In genomic region chr4:117836204-117836767, GRCm38 (mm10) we compare ENCODE assay signal across 8 mouse cellular contexts. TPM values are rescaled to one million over a fixed set of nuclear protein-coding genes. Genes with fewer than 3 reads are reported as not detected.
DNase-seq lines count a peak whose midpoint lies in the region; ATAC-seq and TF ChIP-seq lines count a peak whose summit lies in the region.

No protein-coding gene starts in this region.

- peak overlapping the region; percentile 63 for H3K27ac ChIP-seq in cerebellum, adult 2 months (ENCODE audit: insufficient read depth, low read length)
- peak overlapping the region; percentile 93 for H3K27ac ChIP-seq in forebrain, postnatal 0 days (ENCODE audit: low read depth, low read length)
- peak overlapping the region; percentile 86 for H3K27ac ChIP-seq in lung, embryonic 15.5 days
- peak overlapping the region; percentile 59 for H3K27ac ChIP-seq in olfactory bulb, adult 2 months (ENCODE audit: insufficient read depth, low read depth, low read length)

- H3K9me3 ChIP-seq in forebrain, postnatal 0 days (ENCODE audit: low read length) = no peaks in the 10 kb centered on the region
- no peaks in the 10 kb centered on the region for H3K9me3 ChIP-seq in lung, embryonic 15.5 days

- H3K4me1 ChIP-seq in cerebellum, adult 2 months (ENCODE audit: control insufficient read depth, insufficient read depth, low read length) = no peaks in the 10 kb centered on the region
- no peaks in the 10 kb centered on the region for H3K4me1 ChIP-seq in forebrain, postnatal 0 days (ENCODE audit: insufficient read depth)
- peaks cover 30% of the 10 kb centered on the region for H3K4me1 ChIP-seq in lung, embryonic 15.5 days
- peaks cover 2% of the 10 kb centered on the region; the same call in 1 of the 2 replicates for H3K4me1 ChIP-seq in olfactory bulb, adult 2 months (ENCODE audit: control insufficient read depth, insufficient read depth, low read length)

- no peaks in the 10 kb centered on the region for H3K36me3 ChIP-seq in forebrain, postnatal 0 days (ENCODE audit: insufficient read depth)
- H3K36me3 ChIP-seq in lung, embryonic 15.5 days = no peaks in the 10 kb centered on the region

- 1% methylated on average over 48 of the region's 48 CpGs for whole genome bisulfite sequencing in cerebellum, adult 2 months
- 3% methylated on average over 48 of the region's 48 CpGs for WGBS in forebrain, postnatal 0 days
- 2% methylated on average over 46 of the region's 48 CpGs for WGBS in lung, embryonic 15.5 days
- under 1% methylated on average over 43 of the region's 48 CpGs for WGBS in olfactory bulb, adult 2 months

- H3K27me3 ChIP-seq in cerebellum, adult 2 months (ENCODE audit: control insufficient read depth, insufficient read depth, low read length) = no peaks in the 10 kb centered on the region
- no peaks in the 10 kb centered on the region for H3K27me3 ChIP-seq in forebrain, postnatal 0 days (ENCODE audit: insufficient read depth, low read length)
- no peaks in the 10 kb centered on the region for H3K27me3 ChIP-seq in lung, embryonic 15.5 days

- peak overlapping the region; percentile 91 for H3K4me2 ChIP-seq in forebrain, postnatal 0 days (ENCODE audit: low read depth)
- H3K4me2 ChIP-seq in lung, embryonic 15.5 days = peak overlapping the region; percentile 96

- ATAC-seq in forebrain, postnatal 0 days = peak; percentile 89
- ATAC-seq in lung, embryonic 15.5 days (ENCODE audit: borderline replicate concordance, extremely low read depth, low FRiP score, low TSS enrichment) = peak; percentile 88

- TF ChIP-seq CTCF in cerebellum, adult 2 months (IDR thresholded peaks at IDR 0.05; ENCODE audit: borderline replicate concordance, insufficient read depth, low read depth, low read length) = no peak
- no peak for TF ChIP-seq CTCF in forebrain, postnatal 0 days (IDR thresholded peaks at IDR 0.05; ENCODE audit: low read depth)
- TF ChIP-seq CTCF in olfactory bulb, adult 2 months (IDR thresholded peaks at IDR 0.05; ENCODE audit: insufficient read depth, low read depth, low read length) = no peak

- H3K9ac ChIP-seq in forebrain, postnatal 0 days = peak overlapping the region; percentile 91
- peak overlapping the region; percentile 76 for H3K9ac ChIP-seq in lung, embryonic 15.5 days

- peak overlapping the region; percentile 85 for H3K4me3 ChIP-seq in cerebellum, adult 2 months (replicated peaks; ENCODE audit: insufficient read depth, low read depth, low read length)
- peak overlapping the region; percentile 76 for H3K4me3 ChIP-seq in forebrain, postnatal 0 days (ENCODE audit: low read depth, low read length)
- peak overlapping the region; percentile 73 for H3K4me3 ChIP-seq in lung, embryonic 15.5 days
- peak overlapping the region; percentile 60 for H3K4me3 ChIP-seq in olfactory bulb, adult 2 months (ENCODE audit: insufficient read depth, low read depth, low read length)

- TF ChIP-seq POLR2A in cerebellum, adult 2 months (IDR thresholded peaks at IDR 0.05; ENCODE audit: borderline replicate concordance, insufficient read depth, low read length) = peak; percentile 42; the same call in 1 of the 2 replicates
- TF ChIP-seq POLR2A in olfactory bulb, adult 2 months (IDR thresholded peaks at IDR 0.05; ENCODE audit: insufficient read depth, low read depth, low read length) = no peak

- DNase-seq in MEL-GATA-1-ER (ENCODE audit: extremely low read depth, low read depth) = peak; percentile 50
- DNase-seq in cerebellum, adult 2 months = peak; percentile 87 to 91
- DNase-seq in forebrain, postnatal 0 days = peak; percentile 92
- DNase-seq in heart, postnatal 4 days = peak; percentile 88
- DNase-seq in layer of hippocampus, adult 9-10 months (ENCODE audit: low spot score) = peak; percentile 68
- peak; percentile 72 to 76 for DNase-seq in thymus, adult 18-20 months

RNA-seq across cellular contexts. Expression of gene Slc6a9, which starts 2.0 kb away (rescaled TPM):
- polyA plus RNA-seq in cerebellum, adult 2 months (2012; rRNA removed) = 178 and 197 TPM in 2 replicates
- 30.6 and 35.0 TPM in 2 replicates for total RNA-seq in forebrain, postnatal 0 days (2014; rRNA removed)
- polyA plus RNA-seq in forebrain, postnatal 0 days (2015; fragmentation: Nextera tagmentation; extraction: Ambion mirVana) = 18.7 and 33.7 TPM in 2 replicates
- 1 to 10 TPM; 3.2 to 4.1 TPM for total RNA-seq in heart, postnatal 4 days (2021)
- 8.0 and 8.9 TPM in 2 replicates for polyA plus RNA-seq in lung, embryonic 15.5 days (2015; fragmentation: Nextera tagmentation; extraction: Ambion mirVana)
- not detected in 2 replicates for polyA plus RNA-seq in olfactory bulb, adult 2 months (2012; ENCODE audit: insufficient read depth, insufficient read length, low replicate concordance, missing spikeins)

RNA-seq across cellular contexts. Expression of gene Ccdc24, which starts 36.1 kb away (rescaled TPM):
- polyA plus RNA-seq in cerebellum, adult 2 months (2012; rRNA removed) = 1.8 and 3.4 TPM in 2 replicates
- total RNA-seq in forebrain, postnatal 0 days (2014; rRNA removed) = 3.4 and 7.7 TPM in 2 replicates
- 0.94 and 1.5 TPM in 2 replicates for polyA plus RNA-seq in forebrain, postnatal 0 days (2015; fragmentation: Nextera tagmentation; extraction: Ambion mirVana)
- 1 to 10 TPM in 1 of 2 experiments, under 1 TPM in 1; 0.59 to 1.1 TPM for total RNA-seq in heart, postnatal 4 days (2021)
- 0.73 and 1.9 TPM in 2 replicates for polyA plus RNA-seq in lung, embryonic 15.5 days (2015; fragmentation: Nextera tagmentation; extraction: Ambion mirVana)
- polyA plus RNA-seq in olfactory bulb, adult 2 months (2012; ENCODE audit: insufficient read depth, insufficient read length, low replicate concordance, missing spikeins) = not detected in 2 replicates

RNA-seq across cellular contexts. Expression of gene B4galt2, which starts 47.0 kb away (rescaled TPM):
- polyA plus RNA-seq in cerebellum, adult 2 months (2012; rRNA removed) = 41.0 and 42.0 TPM in 2 replicates
- total RNA-seq in forebrain, postnatal 0 days (2014; rRNA removed) = 179 and 192 TPM in 2 replicates
- 89.0 and 90.6 TPM in 2 replicates for polyA plus RNA-seq in forebrain, postnatal 0 days (2015; fragmentation: Nextera tagmentation; extraction: Ambion mirVana)
- total RNA-seq in heart, postnatal 4 days (2021) = 10 to 100 TPM; 19.5 to 21.9 TPM
- 16.4 and 16.5 TPM in 2 replicates for polyA plus RNA-seq in lung, embryonic 15.5 days (2015; fragmentation: Nextera tagmentation; extraction: Ambion mirVana)
- not detected in 2 replicates for polyA plus RNA-seq in olfactory bulb, adult 2 months (2012; ENCODE audit: insufficient read depth, insufficient read length, low replicate concordance, missing spikeins)

RNA-seq across cellular contexts. Expression of gene Atp6v0b, which starts 50.8 kb away (rescaled TPM):
- 669 and 676 TPM in 2 replicates for polyA plus RNA-seq in cerebellum, adult 2 months (2012; rRNA removed)
- total RNA-seq in forebrain, postnatal 0 days (2014; rRNA removed) = 557 and 600 TPM in 2 replicates
- polyA plus RNA-seq in forebrain, postnatal 0 days (2015; fragmentation: Nextera tagmentation; extraction: Ambion mirVana) = 599 and 626 TPM in 2 replicates
- 100 to 1,000 TPM; 115 to 126 TPM for total RNA-seq in heart, postnatal 4 days (2021)
- polyA plus RNA-seq in lung, embryonic 15.5 days (2015; fragmentation: Nextera tagmentation; extraction: Ambion mirVana) = 177 and 185 TPM in 2 replicates
- not detected in 2 replicates for polyA plus RNA-seq in olfactory bulb, adult 2 months (2012; ENCODE audit: insufficient read depth, insufficient read length, low replicate concordance, missing spikeins)

RNA-seq across cellular contexts. Expression of gene Dph2, which starts 55.5 kb away (rescaled TPM):
- polyA plus RNA-seq in cerebellum, adult 2 months (2012; rRNA removed) = 16.6 and 18.0 TPM in 2 replicates
- 21.6 and 22.3 TPM in 2 replicates for total RNA-seq in forebrain, postnatal 0 days (2014; rRNA removed)
- polyA plus RNA-seq in forebrain, postnatal 0 days (2015; fragmentation: Nextera tagmentation; extraction: Ambion mirVana) = 16.7 and 17.4 TPM in 2 replicates
- 1 to 10 TPM; 4.1 to 5.1 TPM for total RNA-seq in heart, postnatal 4 days (2021)
- 18.2 and 19.3 TPM in 2 replicates for polyA plus RNA-seq in lung, embryonic 15.5 days (2015; fragmentation: Nextera tagmentation; extraction: Ambion mirVana)
- not detected in 2 replicates for polyA plus RNA-seq in olfactory bulb, adult 2 months (2012; ENCODE audit: insufficient read depth, insufficient read length, low replicate concordance, missing spikeins)

Comparison
In these comparisons a context has a peak if more than half of its experiments do, and no peak if none do; other contexts are left out.
1. Peak in every context shown above with its lines: DNase-seq, ATAC-seq, H3K4me3 ChIP-seq and H3K27ac ChIP-seq.
2. RNA of gene B4galt2, which starts 47.0 kb away (polyA plus RNA-seq): 89.0 to 90.6 TPM in forebrain, postnatal 0 days, 41.0 to 42.0 TPM in cerebellum, adult 2 months and 16.4 to 16.5 TPM in lung, embryonic 15.5 days; not detected in olfactory bulb, adult 2 months; every median in the first group is over 10 times any median in the second.